Mouse (Mus musculus): ENCODE measurements around the gene Igsf21. TPM values are rescaled to one million over a fixed set of nuclear protein-coding genes. Genes with fewer than 3 reads are reported as not detected.
A peak's percentile ranks its signal among the peaks of the same experiment; 100 is the strongest.

Igsf21 gene
- polyA plus RNA-seq, 1 experiment from 2014 or later: 0.11 TPM

- no peaks in the 10 kb centered on the region for H3K9me3 ChIP-seq (replicated peaks)
- H3K4me1 ChIP-seq: no peaks in the 10 kb centered on the region
- H3K4me3 ChIP-seq: no peak overlapping the region
- H3K27me3 ChIP-seq (ENCODE audit: low read depth, poor library complexity, severe bottlenecking): no peaks in the 10 kb centered on the region
- 54% methylated on average over 2 of the region's 2 CpGs for WGBS
- no peak overlapping the region for H3K27ac ChIP-seq
- H3K36me3 ChIP-seq: no peaks in the 10 kb centered on the region
- no peak for DNase-seq (ENCODE audit: low spot score)
Observed at GRCm38 (mm10) chr4:140094835-140095234, 151.7 kb downstream of the Igsf21 start.

- Histone ChIP-seq H3K4me3 (no peak overlapping the region), H3K27me3 (ENCODE audit: low read depth, poor library complexity, severe bottlenecking) (no peaks in the 10 kb centered on the region), H3K4me1 (no peaks in the 10 kb centered on the region), H3K27ac (no peak overlapping the region), H3K9me3 (replicated peaks) (no peaks in the 10 kb centered on the region), H3K36me3 (no peaks in the 10 kb centered on the region)
- 73% methylated on average over 11 of the region's 11 CpGs for WGBS
- no peak for DNase-seq (ENCODE audit: low spot score)
Observed at GRCm38 (mm10) chr4:140092367-140092766, 154.2 kb downstream of the Igsf21 start.

GRCm38 (mm10) chr4:140091693-140092092 lies 154.9 kb downstream of the Igsf21 start:
- H3K27ac ChIP-seq: no peak overlapping the region
- WGBS: 77% methylated on average over 3 of the region's 3 CpGs
- H3K4me1 ChIP-seq: no peaks in the 10 kb centered on the region
- H3K4me3 ChIP-seq: no peak overlapping the region
- H3K36me3 ChIP-seq: no peaks in the 10 kb centered on the region
- no peak for DNase-seq (ENCODE audit: low spot score)
- no peaks in the 10 kb centered on the region for H3K9me3 ChIP-seq (replicated peaks)
- no peaks in the 10 kb centered on the region for H3K27me3 ChIP-seq (ENCODE audit: low read depth, poor library complexity, severe bottlenecking)

DNA sequence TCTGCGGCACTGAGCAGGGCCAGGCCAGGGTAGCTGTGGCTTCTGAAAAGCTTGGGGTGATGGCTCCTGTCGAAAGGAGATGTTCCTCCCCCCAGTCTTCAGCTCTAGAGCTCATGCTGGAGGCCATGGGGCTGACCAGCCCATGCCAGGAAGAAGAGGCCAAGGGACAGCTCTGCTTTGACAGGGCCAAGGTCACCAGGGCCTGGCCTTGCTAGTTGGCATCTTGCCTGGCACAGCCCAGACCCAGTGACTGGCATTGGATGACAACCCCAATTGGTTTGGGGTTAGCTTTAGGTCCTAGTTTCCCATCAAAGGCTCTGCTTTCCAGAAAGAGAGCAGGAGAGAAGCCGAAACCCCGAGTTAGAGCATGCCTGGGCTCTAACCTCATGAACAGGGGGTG lies 156.9 kb downstream of the Igsf21 start:
- Histone ChIP-seq H3K9me3 (replicated peaks) (no peaks in the 10 kb centered on the region), H3K36me3 (no peaks in the 10 kb centered on the region), H3K4me3 (no peak overlapping the region), H3K27me3 (ENCODE audit: low read depth, poor library complexity, severe bottlenecking) (no peaks in the 10 kb centered on the region), H3K27ac (no peak overlapping the region), H3K4me1 (no peaks in the 10 kb centered on the region)
- WGBS: 96% methylated on average over 4 of the region's 4 CpGs
- no peak for DNase-seq (ENCODE audit: low spot score)

DNA sequence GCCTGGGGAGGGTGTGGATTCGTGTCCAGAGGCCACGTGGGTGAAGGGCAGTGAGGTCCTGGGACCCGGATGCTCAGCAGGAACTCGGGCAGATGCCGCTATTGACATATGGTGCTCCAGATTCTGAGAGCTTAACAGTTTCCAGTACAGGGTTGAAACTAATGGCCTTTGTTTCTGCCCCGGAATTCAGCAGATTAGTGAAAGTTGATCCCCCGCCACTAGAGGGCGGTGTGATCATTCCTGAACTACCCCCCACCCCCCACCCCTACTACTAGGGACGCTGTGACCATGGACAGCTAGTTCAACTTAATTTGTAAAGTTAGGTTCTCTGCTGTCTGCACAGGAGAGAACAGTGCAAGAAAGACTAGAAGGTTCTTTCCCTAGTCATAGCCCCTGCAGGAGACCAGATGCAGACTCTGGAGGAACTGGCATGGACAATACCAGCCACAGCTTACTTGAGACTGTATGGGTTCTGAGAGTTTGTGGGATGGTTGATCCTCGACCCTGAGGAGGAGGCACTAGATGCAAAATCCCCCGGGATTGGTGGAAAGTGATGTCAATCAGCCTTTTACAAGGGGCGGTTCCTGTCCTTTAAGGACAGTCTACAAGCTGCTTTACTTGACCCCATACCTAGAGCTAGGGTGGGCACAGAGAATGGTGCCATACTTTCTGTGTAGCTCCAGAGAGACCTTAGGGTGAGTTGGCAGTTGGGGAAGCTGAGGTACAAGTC lies 157.7 kb downstream of the Igsf21 start:
- WGBS: 83% methylated on average over 12 of the region's 12 CpGs
- no peak overlapping the region for H3K4me3 ChIP-seq
- no peaks in the 10 kb centered on the region for H3K36me3 ChIP-seq
- H3K9me3 ChIP-seq (replicated peaks): no peaks in the 10 kb centered on the region
- no peaks in the 10 kb centered on the region for H3K27me3 ChIP-seq (ENCODE audit: low read depth, poor library complexity, severe bottlenecking)
- DNase-seq (ENCODE audit: low spot score): no peak
- H3K27ac ChIP-seq: no peak overlapping the region
- no peaks in the 10 kb centered on the region for H3K4me1 ChIP-seq

DNA sequence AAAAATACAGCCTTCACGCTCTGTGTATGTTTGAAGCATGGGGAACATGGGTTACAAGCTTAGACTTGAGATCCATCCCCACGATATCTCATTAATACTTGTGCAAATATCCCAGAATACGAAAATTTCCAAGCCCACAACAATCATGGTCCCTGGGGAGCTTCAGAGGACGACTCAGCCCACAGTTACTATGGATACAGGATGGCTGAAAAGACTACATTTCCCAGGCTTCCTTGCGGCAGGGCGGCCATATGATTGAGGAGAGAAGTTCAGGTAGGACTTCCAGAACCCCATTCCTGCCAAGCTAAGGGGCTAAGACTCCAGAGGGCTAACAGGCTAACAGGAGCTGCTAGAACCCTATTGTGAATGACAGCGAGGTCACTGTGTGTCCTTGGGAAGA lies 160.4 kb downstream of the Igsf21 start:
- Histone ChIP-seq H3K36me3 (no peaks in the 10 kb centered on the region), H3K27me3 (ENCODE audit: low read depth, poor library complexity, severe bottlenecking) (no peaks in the 10 kb centered on the region), H3K4me3 (no peak overlapping the region), H3K9me3 (replicated peaks) (no peaks in the 10 kb centered on the region), H3K27ac (no peak overlapping the region), H3K4me1 (no peaks in the 10 kb centered on the region)
- DNase-seq (ENCODE audit: low spot score): no peak
- WGBS: 66% methylated on average over 7 of the region's 7 CpGs

GRCm38 (mm10) chr4:140084521-140085011 lies 162.0 kb downstream of the Igsf21 start:
- Histone ChIP-seq H3K36me3 (no peaks in the 10 kb centered on the region), H3K27ac (no peak overlapping the region), H3K4me1 (no peaks in the 10 kb centered on the region), H3K27me3 (ENCODE audit: low read depth, poor library complexity, severe bottlenecking) (no peaks in the 10 kb centered on the region), H3K4me3 (no peak overlapping the region), H3K9me3 (replicated peaks) (no peaks in the 10 kb centered on the region)
- WGBS: 65% methylated on average over 11 of the region's 11 CpGs
- DNase-seq (ENCODE audit: low spot score): no peak

DNA sequence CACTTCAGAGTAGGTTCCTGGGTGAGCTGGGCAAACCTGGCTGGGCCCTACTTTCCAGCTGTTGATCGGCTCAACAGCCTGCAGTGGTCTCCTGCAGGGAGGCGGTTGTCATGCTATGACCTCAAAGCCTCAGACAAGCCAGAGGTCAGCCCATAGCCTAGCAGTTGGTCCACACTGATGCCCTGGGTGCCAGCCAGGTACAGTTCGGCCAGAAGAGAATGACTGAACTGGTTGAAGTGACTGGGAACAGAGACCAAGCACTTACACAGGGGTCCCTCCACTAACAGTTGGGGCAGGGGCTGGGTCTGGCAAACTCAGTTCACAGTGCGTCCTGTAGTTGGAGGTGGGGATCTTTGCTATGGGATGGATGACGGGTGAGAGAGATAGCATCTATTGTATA lies 162.5 kb downstream of the Igsf21 start:
- no peaks in the 10 kb centered on the region for H3K36me3 ChIP-seq
- no peak for DNase-seq (ENCODE audit: low spot score)
- 86% methylated on average over 5 of the region's 5 CpGs for WGBS
- no peaks in the 10 kb centered on the region for H3K27me3 ChIP-seq (ENCODE audit: low read depth, poor library complexity, severe bottlenecking)
- no peaks in the 10 kb centered on the region for H3K4me1 ChIP-seq
- no peak overlapping the region for H3K4me3 ChIP-seq
- H3K27ac ChIP-seq: peak overlapping the region; percentile 20; the same call in 1 of the 2 replicates
- no peaks in the 10 kb centered on the region for H3K9me3 ChIP-seq (replicated peaks)

GRCm38 (mm10) chr4:140078416-140078815 lies 168.2 kb downstream of the Igsf21 start:
- no peaks in the 10 kb centered on the region for H3K36me3 ChIP-seq
- WGBS: 86% methylated on average over 5 of the region's 5 CpGs
- no peaks in the 10 kb centered on the region for H3K9me3 ChIP-seq (replicated peaks)
- no peak overlapping the region for H3K4me3 ChIP-seq
- DNase-seq (ENCODE audit: low spot score): no peak
- H3K4me1 ChIP-seq: 0 out of 2 replicates have a peak, but pooled peaks cover 5% of the 10 kb centered on the region
- H3K27ac ChIP-seq: no peak overlapping the region
- H3K27me3 ChIP-seq (ENCODE audit: low read depth, poor library complexity, severe bottlenecking): no peaks in the 10 kb centered on the region

- H3K27me3 ChIP-seq (ENCODE audit: low read depth, poor library complexity, severe bottlenecking): no peaks in the 10 kb centered on the region
- no peaks in the 10 kb centered on the region for H3K36me3 ChIP-seq
- no peak overlapping the region for H3K27ac ChIP-seq
- no peaks in the 10 kb centered on the region for H3K9me3 ChIP-seq (replicated peaks)
- H3K4me3 ChIP-seq: no peak overlapping the region
- DNase-seq (ENCODE audit: low spot score): no peak
- 73% methylated on average over 8 of the region's 8 CpGs for WGBS
- H3K4me1 ChIP-seq: 0 out of 2 replicates have a peak, but pooled peaks cover 5% of the 10 kb centered on the region
Observed at GRCm38 (mm10) chr4:140077615-140078014, 169.0 kb downstream of the Igsf21 start.

- 86% methylated on average over 12 of the region's 12 CpGs for WGBS
Observed at GRCm38 (mm10) chr4:140076852-140077563, 169.6 kb downstream of the Igsf21 start.

DNA sequence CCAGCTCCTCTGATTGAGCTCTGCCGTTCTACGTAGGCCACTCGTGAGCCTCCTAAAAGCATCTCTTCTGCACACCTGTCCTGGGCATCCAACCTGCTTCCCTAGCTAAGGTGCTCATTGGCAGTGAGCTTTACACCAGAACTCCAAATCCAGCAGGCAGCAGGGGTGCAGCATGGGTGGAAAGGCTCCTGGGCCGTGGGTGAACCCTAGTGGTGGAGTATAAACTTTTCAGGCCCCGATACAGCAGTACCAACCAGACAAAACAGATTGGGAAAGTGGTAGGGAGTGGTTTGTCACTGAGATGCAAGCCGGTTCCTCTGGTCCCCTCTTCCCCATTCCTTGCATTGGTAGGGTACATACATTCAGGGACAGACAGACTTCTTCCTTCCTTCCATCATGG lies 170.2 kb downstream of the Igsf21 start:
- DNase-seq (ENCODE audit: low spot score): no peak
- H3K4me1 ChIP-seq: 0 out of 2 replicates have a peak, but pooled peaks cover 5% of the 10 kb centered on the region
- H3K27ac ChIP-seq: no peak overlapping the region
- no peaks in the 10 kb centered on the region for H3K9me3 ChIP-seq (replicated peaks)
- H3K27me3 ChIP-seq (ENCODE audit: low read depth, poor library complexity, severe bottlenecking): peaks cover 11% of the 10 kb centered on the region
- no peak overlapping the region for H3K4me3 ChIP-seq
- 71% methylated on average over 6 of the region's 6 CpGs for WGBS
- no peaks in the 10 kb centered on the region for H3K36me3 ChIP-seq

More at GRCm38 (mm10) chr4:140076852-140077563, 169.6 kb downstream of the Igsf21 start:
- Histone ChIP-seq H3K9me3 (replicated peaks) (no peaks in the 10 kb centered on the region), H3K4me3 (no peak overlapping the region), H3K4me1 (0 out of 2 replicates have a peak, but pooled peaks cover 5% of the 10 kb centered on the region), H3K27me3 (ENCODE audit: low read depth, poor library complexity, severe bottlenecking) (peaks cover 5% of the 10 kb centered on the region), H3K36me3 (no peaks in the 10 kb centered on the region), H3K27ac (no peak overlapping the region)
- DNase-seq (ENCODE audit: low spot score): no peak

DNA sequence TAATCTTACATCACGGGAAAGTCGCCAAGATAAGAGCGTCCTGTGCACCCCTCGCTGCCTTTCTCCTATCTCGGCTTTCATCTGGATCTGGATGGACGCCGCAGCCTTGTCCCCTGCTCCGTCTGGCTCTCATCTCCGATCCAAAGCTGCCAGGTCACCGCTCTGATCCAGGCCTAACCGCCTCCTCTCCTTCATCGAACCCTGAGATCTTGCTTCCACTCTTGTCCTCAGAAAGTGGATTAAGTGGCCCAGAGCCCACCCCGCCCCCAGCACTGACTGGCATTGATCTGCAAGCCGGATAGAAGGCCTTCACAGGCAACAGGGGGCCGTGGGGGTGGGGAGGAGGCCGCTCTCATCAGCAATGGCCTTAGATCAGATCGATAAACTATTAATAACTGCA lies 175.5 kb downstream of the Igsf21 start:
- Histone ChIP-seq H3K27me3 (ENCODE audit: low read depth, poor library complexity, severe bottlenecking) (peaks cover 39% of the 10 kb centered on the region), H3K4me1 (0 out of 2 replicates have a peak, but pooled peaks cover 2% of the 10 kb centered on the region), H3K27ac (no peak overlapping the region), H3K9me3 (replicated peaks) (no peaks in the 10 kb centered on the region), H3K4me3 (no peak overlapping the region), H3K36me3 (no peaks in the 10 kb centered on the region)
- no peak for DNase-seq (ENCODE audit: low spot score)
- WGBS: 29% methylated on average over 17 of the region's 17 CpGs
